ENCODE assay signal across 8 mouse cellular contexts in genomic region chr9:6168391-6169037, GRCm38 (mm10). TPM values are rescaled to one million over a fixed set of nuclear protein-coding genes. Genes with fewer than 3 reads are reported as not detected.
A peak's percentile ranks its signal among the peaks of the same experiment; 100 is the strongest.
DNase-seq lines count a peak whose midpoint lies in the region; ATAC-seq lines count a peak whose summit lies in the region.

Gene Pdgfd (plus strand): TSS chr9:6168584.

- H3K9me3 ChIP-seq in heart, embryonic 14.5 days (ENCODE audit: control insufficient read depth, low read length), result no peaks in the 10 kb centered on the region
- no peaks in the 10 kb centered on the region for H3K9me3 ChIP-seq in kidney, embryonic 16.5 days (ENCODE audit: low read length)
- H3K9me3 ChIP-seq in liver, embryonic 16.5 days (replicated peaks; ENCODE audit: control insufficient read depth, low read length), result no peaks in the 10 kb centered on the region
- no peaks in the 10 kb centered on the region for H3K9me3 ChIP-seq in neural tube, embryonic 15.5 days (replicated peaks)

- peak within 1 kb of the TSS; percentile 87 for H3K4me2 ChIP-seq in heart, embryonic 14.5 days (ENCODE audit: low read length)
- H3K4me2 ChIP-seq in kidney, embryonic 16.5 days (replicated peaks; ENCODE audit: low read depth, low read length), result peak within 1 kb of the TSS; percentile 69
- H3K4me2 ChIP-seq in liver, embryonic 16.5 days (ENCODE audit: low read depth, low read length), result peak within 1 kb of the TSS; percentile 57
- H3K4me2 ChIP-seq in neural tube, embryonic 15.5 days, result peak within 1 kb of the TSS; percentile 67

- no peaks in the 10 kb centered on the region for H3K36me3 ChIP-seq in heart, embryonic 14.5 days (ENCODE audit: control insufficient read depth, insufficient read depth, low read length)
- no peaks in the 10 kb centered on the region for H3K36me3 ChIP-seq in kidney, embryonic 16.5 days (ENCODE audit: insufficient read depth, low read length)
- H3K36me3 ChIP-seq in liver, embryonic 16.5 days (ENCODE audit: control insufficient read depth, insufficient read depth), result no peaks in the 10 kb centered on the region
- H3K36me3 ChIP-seq in neural tube, embryonic 15.5 days, result no peaks in the 10 kb centered on the region

- H3K4me3 ChIP-seq in heart, embryonic 14.5 days (ENCODE audit: control insufficient read depth in 1 of 2, insufficient read depth in 1 of 2, low read depth in 1 of 2, low read length in 2 of 2), result peak within 1 kb of the TSS; percentile 53 to 59
- H3K4me3 ChIP-seq in kidney, embryonic 16.5 days (ENCODE audit: low read length), result peak within 1 kb of the TSS; percentile 59
- peak within 1 kb of the TSS; percentile 47 for H3K4me3 ChIP-seq in liver, embryonic 16.5 days (ENCODE audit: low read depth, low read length)
- H3K4me3 ChIP-seq in neural tube, embryonic 15.5 days (replicated peaks), result peak within 1 kb of the TSS; percentile 37

- no peaks in the 10 kb centered on the region for H3K27me3 ChIP-seq in heart, embryonic 14.5 days (ENCODE audit: control insufficient read depth, insufficient read depth, low read length)
- H3K27me3 ChIP-seq in kidney, embryonic 16.5 days (ENCODE audit: insufficient read depth, low read length), result no peaks in the 10 kb centered on the region
- H3K27me3 ChIP-seq in liver, embryonic 16.5 days (ENCODE audit: control insufficient read depth, insufficient read depth, low read depth, low read length), result no peaks in the 10 kb centered on the region
- H3K27me3 ChIP-seq in neural tube, embryonic 15.5 days (replicated peaks), result no peaks in the 10 kb centered on the region

- 1% methylated on average over 32 of the region's 32 CpGs for WGBS in heart, embryonic 14.5 days
- WGBS in kidney, embryonic 16.5 days, result 1% methylated on average over 32 of the region's 32 CpGs
- WGBS in liver, embryonic 16.5 days (ENCODE audit: insufficient replicate concordance), result 4% methylated on average over 32 of the region's 32 CpGs
- WGBS in neural tube, embryonic 15.5 days, result 3% methylated on average over 32 of the region's 32 CpGs

- peak within 1 kb of the TSS; percentile 41 to 66; a peak in 3 of 4 replicates for H3K27ac ChIP-seq in heart, embryonic 14.5 days (replicated peaks in 1 of 2; ENCODE audit: control insufficient read depth in 1 of 2, insufficient read depth in 1 of 2, low read depth in 2 of 2, low read length in 2 of 2)
- peak within 1 kb of the TSS; percentile 73 for H3K27ac ChIP-seq in kidney, embryonic 16.5 days (ENCODE audit: low read length)
- no peak within 1 kb of the TSS for H3K27ac ChIP-seq in liver, embryonic 16.5 days (ENCODE audit: low read length)
- H3K27ac ChIP-seq in neural tube, embryonic 15.5 days (replicated peaks), result peak within 1 kb of the TSS; percentile 23; the same call in 1 of the 2 replicates

- peaks cover 0 to 8% of the 10 kb centered on the region in 2 experiments; a peak in 3 of 4 replicates for H3K4me1 ChIP-seq in heart, embryonic 14.5 days (ENCODE audit: control insufficient read depth in 2 of 2, insufficient read depth in 2 of 2, low read length in 2 of 2)
- H3K4me1 ChIP-seq in kidney, embryonic 16.5 days (ENCODE audit: insufficient read depth, low read length), result peaks cover 10% of the 10 kb centered on the region
- H3K4me1 ChIP-seq in liver, embryonic 16.5 days (ENCODE audit: control insufficient read depth, low read depth, low read length), result no peaks in the 10 kb centered on the region; the same call in 1 of the 2 replicates
- H3K4me1 ChIP-seq in neural tube, embryonic 15.5 days, result peaks cover 9% of the 10 kb centered on the region

- peak; percentile 97 for ATAC-seq in erythroid progenitor cell, adult 5-6 weeks (replicated peaks; ENCODE audit: low FRiP score, poor library complexity, severe bottlenecking)
- ATAC-seq in heart, embryonic 14.5 days (ENCODE audit: insufficient number of reproducible peaks, insufficient read depth, low FRiP score, low read depth), result peak; percentile 81
- ATAC-seq in kidney, embryonic 16.5 days (ENCODE audit: low FRiP score, low TSS enrichment), result peak; percentile 97
- ATAC-seq in liver, embryonic 16.5 days (ENCODE audit: low read depth), result peak; percentile 84
- peak; percentile 91 for ATAC-seq in neural tube, embryonic 15.5 days (ENCODE audit: low FRiP score)

- peak within 1 kb of the TSS; percentile 74 for H3K9ac ChIP-seq in heart, embryonic 14.5 days (ENCODE audit: low read length)
- peak within 1 kb of the TSS; percentile 70 for H3K9ac ChIP-seq in kidney, embryonic 16.5 days (replicated peaks; ENCODE audit: low read length)
- H3K9ac ChIP-seq in liver, embryonic 16.5 days (ENCODE audit: low read depth, low read length), result no peak within 1 kb of the TSS
- H3K9ac ChIP-seq in neural tube, embryonic 15.5 days (replicated peaks), result peak within 1 kb of the TSS; percentile 15; the same call in 1 of the 2 replicates

- peak; percentile 2 for DNase-seq in 3134 (ENCODE audit: extremely low read depth, insufficient read length, low spot score)
- peak; percentile 84 for DNase-seq in adrenal gland, adult 8-10 months
- DNase-seq in c-Kit-positive CD71-positive TER-119-positive erythroid progenitor cells, embryonic 14.5 days (ENCODE audit: low spot score), result no peak

RNA-seq across cellular contexts. Expression of gene Pdgfd, which starts in this region (rescaled TPM):
- 10 to 100 TPM; 18.3 to 49.0 (median 35.0) TPM for total RNA-seq in adrenal gland, adult 8-10 months (2022)
- 1.1 and 4.6 TPM in 2 replicates for total RNA-seq in erythroid progenitor cell, adult 5-6 weeks (2015; ENCODE audit: low replicate concordance)
- total RNA-seq in erythroid progenitor cell, adult 5-6 weeks (2017; ENCODE audit: low replicate concordance), result 1.4 and 3.0 TPM in 2 replicates
- polyA plus RNA-seq in heart, embryonic 14.5 days (2014; fragmentation: Nextera tagmentation; extraction: Ambion mirVana), result 8.3 and 9.9 TPM in 2 replicates
- 19.9 and 20.4 TPM in 2 replicates for polyA plus RNA-seq in kidney, embryonic 16.5 days (2015; fragmentation: Nextera tagmentation; extraction: Ambion mirVana)
- 0.41 and 0.53 TPM in 2 replicates for polyA plus RNA-seq in liver, embryonic 16.5 days (2015; fragmentation: Nextera tagmentation; extraction: Ambion mirVana)
- polyA plus RNA-seq in neural tube, embryonic 15.5 days (2015; fragmentation: Nextera tagmentation; extraction: Ambion mirVana), result 3.4 and 4.8 TPM in 2 replicates

Comparison
In these comparisons a context has a peak if more than half of its experiments do, and no peak if none do; other contexts are left out.
1. Peak in ATAC-seq, H3K4me3 ChIP-seq and H3K4me2 ChIP-seq in liver, embryonic 16.5 days; RNA of the gene not detected or under 1 TPM.